Mouse (Mus musculus): ENCODE measurements around the gene Gm1043.

Gm1043 gene

GRCm38 (mm10) chr5:37066703-37067568 is 18.2 kb upstream of the Gm1043 start:
- DNase-seq (ENCODE audit: low spot score in 2 of 2), result no peak

GRCm38 (mm10) chr5:37073660-37074059 is 11.5 kb upstream of the Gm1043 start:
- no peak for DNase-seq (ENCODE audit: low spot score in 2 of 2)

GRCm38 (mm10) chr5:37076692-37077329 is 8.4 kb upstream of the Gm1043 start:
- peak in 1 of 2 experiments; percentile 48 for DNase-seq (ENCODE audit: low spot score in 2 of 2)

DNA sequence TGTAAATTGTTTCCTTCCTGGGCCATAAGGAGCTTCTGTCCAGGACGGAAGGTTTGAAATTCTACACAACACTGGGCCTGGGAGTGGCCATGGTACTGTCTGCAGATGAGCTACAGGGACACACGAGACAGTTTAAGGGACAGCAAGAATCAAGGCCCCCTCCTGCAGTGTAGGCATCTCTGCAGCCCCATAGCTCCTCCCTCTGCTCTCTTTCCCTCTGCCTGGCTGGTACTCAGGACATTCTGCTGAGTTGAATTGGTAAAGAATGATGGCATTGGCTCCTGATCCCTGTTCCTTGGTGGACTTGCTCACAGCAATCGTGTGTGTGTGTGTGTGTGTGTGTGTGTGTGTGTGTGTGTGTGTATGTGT is 7.9 kb upstream of the Gm1043 start:
- no peak for DNase-seq (ENCODE audit: low spot score in 2 of 2)

DNA sequence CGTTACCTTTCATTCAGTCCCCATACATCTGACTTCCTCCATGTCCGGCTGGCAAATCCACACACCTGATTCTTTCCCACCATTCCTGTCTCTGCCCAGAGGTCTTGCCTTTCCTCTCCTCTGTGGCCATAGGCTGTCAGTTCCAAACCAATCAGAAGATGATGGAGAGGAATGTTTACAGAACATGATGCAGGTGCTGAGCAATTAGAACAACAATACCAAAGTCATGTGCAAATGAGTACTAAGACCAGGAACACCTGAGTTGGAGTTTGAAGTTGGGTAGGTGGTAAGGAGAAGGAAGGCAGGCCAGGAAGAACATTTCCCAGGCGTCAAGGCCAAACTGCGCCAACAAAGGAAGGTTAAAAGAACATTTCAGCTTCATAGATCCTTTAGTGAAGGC is 5.7 kb upstream of the Gm1043 start:
- no peak for DNase-seq (ENCODE audit: low spot score in 2 of 2)

GRCm38 (mm10) chr5:37080601-37081000 is 4.6 kb upstream of the Gm1043 start:
- no peak for DNase-seq (ENCODE audit: low spot score in 2 of 2)

DNA sequence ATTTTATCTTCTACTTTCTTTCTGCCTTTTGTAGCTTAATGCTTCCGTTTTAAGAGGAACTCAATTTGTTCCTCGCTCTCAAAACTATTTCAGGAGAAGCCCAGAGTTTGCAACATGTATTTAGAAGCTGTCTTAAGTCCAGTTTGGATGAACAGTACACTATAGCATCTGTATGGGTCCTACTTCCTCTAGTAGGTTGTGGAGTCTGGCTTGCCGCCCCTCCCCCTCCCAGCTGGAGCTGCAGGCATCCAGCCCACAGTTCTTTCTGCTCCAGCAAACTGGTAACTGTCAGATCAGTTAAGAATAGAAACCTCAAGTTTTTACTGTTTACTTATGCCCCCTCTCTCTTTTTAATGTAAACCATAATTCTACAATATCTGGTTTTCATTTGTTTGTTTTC is 2.8 kb upstream of the Gm1043 start:
- DNase-seq (ENCODE audit: low spot score in 2 of 2), result peak; percentile 68 to 69

DNA sequence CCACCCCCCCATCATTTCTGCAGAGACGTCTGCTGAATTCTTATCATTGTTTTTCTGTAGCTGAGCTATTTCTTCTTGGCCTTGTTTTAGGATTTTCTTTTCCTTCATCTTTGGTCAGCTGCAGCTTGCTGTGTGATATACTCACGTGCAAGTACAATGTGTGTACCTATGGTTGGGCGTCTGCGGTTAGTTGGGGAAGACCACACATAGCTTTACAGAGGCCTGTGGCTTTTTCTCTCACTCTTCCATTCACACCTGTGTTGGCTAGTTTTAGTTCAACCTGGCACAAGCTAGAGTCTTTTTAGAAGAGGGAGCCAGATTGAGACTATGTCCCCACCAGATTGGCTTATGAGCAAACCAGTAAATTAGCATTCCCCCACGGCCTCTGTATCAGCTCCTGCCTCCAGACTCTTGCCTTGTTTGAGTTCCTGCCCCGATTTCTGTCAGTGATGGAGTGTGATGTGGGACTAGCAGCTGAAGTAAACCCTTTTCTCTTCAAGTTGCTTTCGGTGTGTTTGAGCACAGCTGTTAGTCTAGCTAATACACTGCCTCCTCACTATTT is 1.9 kb upstream of the Gm1043 start:
- DNase-seq (ENCODE audit: low spot score in 2 of 2), result no peak

- DNase-seq (ENCODE audit: low spot score in 2 of 2), result no peak
Measured at GRCm38 (mm10) chr5:37083850-37084249, 1.3 kb upstream of the Gm1043 start.

- no peak for DNase-seq (ENCODE audit: low spot score in 2 of 2)
Measured at GRCm38 (mm10) chr5:37085918-37086317, 748 bp downstream of the Gm1043 start.

- DNase-seq (ENCODE audit: low spot score in 2 of 2), result peak in 1 of 2 experiments; percentile 0
Measured at GRCm38 (mm10) chr5:37087786-37088185, 2.6 kb downstream of the Gm1043 start.

DNA sequence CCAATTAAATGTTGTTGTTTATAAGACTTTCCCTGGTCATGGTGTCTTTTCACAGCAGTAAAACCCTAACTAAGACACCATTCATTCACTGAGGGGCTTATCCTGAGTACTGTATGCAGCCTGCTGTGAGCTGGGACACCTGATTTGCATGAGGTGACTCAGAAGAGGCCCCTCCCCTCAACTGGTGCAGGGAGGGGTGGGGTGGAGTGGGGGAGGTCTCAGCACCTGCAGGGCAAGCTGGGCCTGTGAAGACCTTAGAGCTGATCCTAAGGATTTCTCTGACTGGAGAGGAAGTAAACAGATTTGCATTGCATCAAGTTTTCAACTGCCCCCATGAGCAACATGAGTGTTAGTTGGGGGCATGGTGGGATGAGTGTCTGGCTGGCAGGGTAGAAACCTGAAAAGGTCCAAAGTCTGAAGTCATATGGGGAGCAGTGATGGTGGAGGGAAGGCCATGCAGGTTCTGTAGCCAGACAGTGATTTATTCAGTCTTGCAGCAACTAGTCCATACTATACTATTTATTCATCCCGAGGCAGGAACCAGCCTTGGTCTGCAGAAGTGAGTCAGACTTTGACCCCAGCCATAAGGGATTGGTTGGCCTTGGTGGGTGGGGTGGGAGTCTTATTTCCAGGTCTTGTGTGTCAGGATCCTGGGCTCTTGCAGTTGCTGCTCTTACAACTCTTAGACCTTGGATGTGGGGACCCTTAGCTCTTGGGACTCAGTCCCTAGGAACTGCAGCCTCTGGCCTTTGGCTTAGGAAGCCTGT is 3.4 kb downstream of the Gm1043 start:
- DNase-seq (ENCODE audit: low spot score in 2 of 2), result no peak

- no peak for DNase-seq (ENCODE audit: low spot score in 2 of 2)
Measured at GRCm38 (mm10) chr5:37091171-37091628, 6.0 kb downstream of the Gm1043 start.

DNA sequence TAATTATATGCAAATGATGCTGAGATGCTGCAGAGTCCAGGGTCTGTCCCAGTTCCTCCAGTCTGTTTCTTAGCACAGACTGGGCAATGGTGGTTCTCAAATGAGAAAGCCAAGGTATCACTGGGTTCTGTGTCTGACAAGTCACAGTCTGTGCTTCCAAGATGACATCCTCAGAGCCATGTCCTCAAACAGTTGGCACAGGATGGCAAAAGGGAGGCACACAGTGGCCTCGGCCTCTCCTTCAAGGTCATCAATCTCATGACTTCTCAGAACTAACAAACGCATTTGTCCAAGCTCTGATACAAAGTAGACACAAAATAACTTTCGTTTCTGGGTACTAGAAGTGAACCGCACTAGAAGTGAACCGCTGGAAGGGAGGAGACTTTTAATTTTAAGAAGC is 9.8 kb downstream of the Gm1043 start:
- DNase-seq (ENCODE audit: low spot score in 2 of 2), result no peak

- DNase-seq (ENCODE audit: low spot score in 2 of 2), result no peak
Measured at GRCm38 (mm10) chr5:37097591-37097990, 12.4 kb downstream of the Gm1043 start.

GRCm38 (mm10) chr5:37100813-37101212 is 15.6 kb downstream of the Gm1043 start:
- no peak for DNase-seq (ENCODE audit: low spot score in 2 of 2)

DNA sequence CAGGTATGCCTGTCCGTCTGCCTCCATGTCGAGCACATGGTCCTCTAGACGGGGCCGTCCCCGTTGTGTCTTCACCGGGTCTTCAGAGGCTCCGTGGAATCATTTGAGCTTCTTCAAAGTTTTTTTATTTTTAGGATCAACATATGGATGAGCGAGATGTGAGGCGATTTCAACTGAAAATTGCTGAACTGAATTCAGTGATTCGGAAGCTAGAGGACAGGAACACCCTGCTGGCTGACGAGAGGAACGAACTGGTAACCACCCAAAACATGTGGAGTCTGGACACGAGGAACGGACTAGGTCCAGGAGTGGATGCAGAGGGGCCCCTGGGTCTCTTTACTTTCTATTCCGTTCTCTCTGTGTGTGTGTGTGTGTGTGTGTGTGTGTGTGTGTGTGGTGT is 16.5 kb downstream of the Gm1043 start:
- DNase-seq (ENCODE audit: low spot score in 2 of 2), result no peak

GRCm38 (mm10) chr5:37102056-37102455 is 16.9 kb downstream of the Gm1043 start:
- DNase-seq (ENCODE audit: low spot score in 2 of 2), result no peak

- peak in 1 of 2 experiments; percentile 49 for DNase-seq (ENCODE audit: low spot score in 2 of 2)
Measured at GRCm38 (mm10) chr5:37105531-37106456, 20.6 kb downstream of the Gm1043 start.

DNA sequence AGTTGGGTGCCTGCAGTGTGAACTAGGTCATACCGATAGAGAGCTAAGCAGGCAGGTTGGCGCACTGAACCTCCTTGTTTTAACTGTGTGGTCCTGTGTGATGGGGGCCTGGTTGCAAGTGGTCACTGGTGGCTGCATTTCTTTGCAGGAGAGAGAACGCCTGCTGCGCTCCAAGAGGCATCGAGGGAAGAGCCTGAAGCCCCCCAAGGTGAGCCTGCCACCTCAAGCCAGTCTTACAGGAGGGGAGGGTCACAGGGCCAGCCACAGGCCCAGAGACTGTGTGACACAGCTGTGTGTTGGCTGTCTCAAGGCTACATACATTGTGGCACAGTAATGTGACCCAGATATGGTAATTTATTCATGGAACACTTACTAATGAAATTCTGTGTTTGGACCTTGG is 21.9 kb downstream of the Gm1043 start:
- no peak for DNase-seq (ENCODE audit: low spot score in 2 of 2)

GRCm38 (mm10) chr5:37107611-37108010 is 22.4 kb downstream of the Gm1043 start:
- DNase-seq (ENCODE audit: low spot score in 2 of 2), result no peak

Data from frontal cortex, postnatal 14 days (tissue).